Mouse (Mus musculus): ENCODE data around the gene Amigo3.

DNA sequence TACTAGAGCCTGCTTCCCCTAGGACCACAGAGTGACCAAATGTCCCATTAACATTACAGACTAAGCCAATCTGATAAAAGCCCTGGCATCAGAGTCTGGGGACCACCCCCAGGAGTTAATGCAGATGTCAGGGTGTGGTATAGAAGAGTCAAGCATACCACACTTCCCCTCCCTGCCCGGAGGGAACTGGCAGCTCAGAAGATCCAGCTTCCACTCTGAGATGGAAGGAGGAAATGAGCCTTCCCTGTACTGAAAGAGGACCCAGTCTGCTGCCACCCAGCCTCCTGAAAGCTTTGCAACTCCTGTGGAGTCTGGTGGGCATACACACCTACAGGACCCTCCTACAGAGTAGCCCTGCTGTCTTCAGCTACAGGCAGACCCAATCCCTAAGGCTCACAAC lies 2.1 kb downstream of the Amigo3 start:
- TF ChIP-seq CTCF (IDR thresholded peaks at IDR 0.05; ENCODE audit: extremely low read depth, insufficient read length, insufficient replicate concordance, low read depth, low read length) (no peak), POLR2A (IDR thresholded peaks at IDR 0.05; ENCODE audit: low read depth, low read length) (no peak)

Data from small intestine, adult 2 months (tissue).